30 mouse cellular contexts compared by ENCODE assay signal in the genomic region with DNA sequence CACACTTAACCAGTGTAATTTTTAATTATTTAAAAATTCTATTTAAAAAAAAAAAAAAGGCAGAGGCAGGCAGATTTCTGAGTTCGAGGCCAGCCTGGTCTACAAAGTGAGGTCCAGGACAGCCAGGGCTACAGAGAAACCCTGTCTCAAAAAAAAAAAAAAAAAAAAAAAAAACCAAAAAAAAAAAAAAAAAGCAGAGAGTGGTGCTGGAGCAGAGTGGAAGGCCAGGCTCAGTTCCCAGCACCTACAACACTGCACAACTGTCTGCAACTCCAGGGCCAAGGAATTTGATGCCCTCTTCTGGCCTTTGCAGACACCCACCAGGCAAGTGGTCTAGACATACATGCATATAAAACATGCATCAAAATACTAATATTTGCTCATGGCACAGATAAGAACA. TPM values are rescaled to one million over a fixed set of nuclear protein-coding genes. Genes with fewer than 3 reads are reported as not detected.
"Had no signal": no experiment of that assay in that cellular context is flagged by ENCODE, and none has a peak within 500 bp of the region (broad histone marks: within the 10 kb centered on the region; RNA-seq: fewer than 3 reads in every experiment).

No protein-coding gene starts in this region.

RNA-seq across cellular contexts. Expression of gene Pxt1, which starts 49.4 kb away (rescaled TPM):
- total RNA-seq: heart, postnatal 10 days; heart, postnatal 4 days; hematopoietic stem cell, adult 5-6 weeks; hindbrain, postnatal 0 days; layer of hippocampus, adult 18-20 months; layer of hippocampus, adult 2 months; layer of hippocampus, adult 8-10 months; layer of hippocampus, postnatal 10 days; layer of hippocampus, postnatal 14 days; layer of hippocampus, postnatal 25 days; layer of hippocampus, postnatal 36 days; left cerebral cortex, adult 18-20 months; left cerebral cortex, adult 2 months; left cerebral cortex, adult 8-10 months had no signal
- polyA plus RNA-seq: heart, embryonic 11.5 days; heart, embryonic 12.5 days; heart, embryonic 14.5 days; heart, embryonic 15.5 days; heart, postnatal 0 days; hindbrain, embryonic 12.5 days; hindbrain, embryonic 13.5 days; hindbrain, embryonic 14.5 days; hindbrain, embryonic 15.5 days; hindbrain, embryonic 16.5 days; hindbrain, postnatal 0 days; inflammation-experienced regulatory T-cells, adult 6 months; intestine, embryonic 14.5 days; intestine, embryonic 15.5 days; intestine, embryonic 16.5 days; intestine, postnatal 0 days; kidney, postnatal 0 days had no signal
